Mouse (Mus musculus): Measurements from ENCODE around the gene Srd5a2. TPM values are rescaled to one million over a fixed set of nuclear protein-coding genes. Genes with fewer than 3 reads are reported as not detected.

Srd5a2 gene
- polyA plus RNA-seq, 2 experiments: 0.02 TPM; not detected in 1

DNA sequence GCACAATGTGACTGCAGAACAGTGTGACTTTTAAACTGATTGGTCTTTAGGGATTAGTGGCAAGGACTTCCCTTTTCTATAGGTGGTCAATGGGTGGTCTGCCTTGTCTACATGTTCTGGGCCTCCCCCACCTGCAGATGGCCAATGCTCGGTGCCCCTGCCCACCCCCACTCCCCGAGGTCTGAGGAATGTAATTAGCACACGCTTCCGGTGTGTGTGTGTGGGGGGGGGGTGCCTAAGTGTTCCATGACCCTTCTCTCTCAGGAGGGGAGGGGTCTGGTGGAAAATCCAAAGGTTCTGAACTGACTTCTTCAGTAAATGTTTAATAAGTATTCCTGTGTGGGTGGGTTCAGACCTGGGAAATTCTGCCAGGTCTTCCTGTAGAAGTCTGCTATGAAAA, 39.0 kb downstream of the Srd5a2 start:
- Histone ChIP-seq H3K27me3 (ENCODE audit: control insufficient read depth, insufficient read depth, low read length) (no peaks in the 10 kb centered on the region), H3K4me2 (ENCODE audit: low read depth) (no peak overlapping the region), H3K27ac (no peak overlapping the region), H3K36me3 (replicated peaks; ENCODE audit: control insufficient read depth, insufficient read depth, low read depth) (no peaks in the 10 kb centered on the region), H3K4me3 (ENCODE audit: insufficient read depth in 1 of 2, low read depth in 2 of 2, low read length in 2 of 2) (no peak overlapping the region), H3K9me3 (ENCODE audit: control insufficient read depth, low read length) (no peaks in the 10 kb centered on the region), H3K9ac (replicated peaks) (no peak overlapping the region), H3K4me1 (replicated peaks; ENCODE audit: control insufficient read depth in 2 of 2, insufficient read depth in 2 of 2, low read length in 1 of 2) (no peaks in the 10 kb centered on the region)
- WGBS (ENCODE audit: insufficient replicate concordance): 53% methylated on average over 4 of the region's 4 CpGs
- no peak for TF ChIP-seq EP300 (IDR thresholded peaks at IDR 0.05; ENCODE audit: low read depth)
- TF ChIP-seq CTCF (IDR thresholded peaks at IDR 0.05; ENCODE audit: low read depth): no peak
- DNase-seq (ENCODE audit: low read depth in 3 of 3, low spot score in 3 of 3): no peak
- ATAC-seq (ENCODE audit: insufficient read depth): no peak

GRCm38 (mm10) chr17:74007001-74007400, 40.7 kb downstream of the Srd5a2 start:
- WGBS (ENCODE audit: insufficient replicate concordance): 55% methylated on average over 8 of the region's 8 CpGs
- no peak overlapping the region for H3K4me2 ChIP-seq (ENCODE audit: low read depth)
- no peaks in the 10 kb centered on the region for H3K9me3 ChIP-seq (ENCODE audit: control insufficient read depth, low read length)
- TF ChIP-seq CTCF (IDR thresholded peaks at IDR 0.05; ENCODE audit: low read depth) (no peak), EP300 (IDR thresholded peaks at IDR 0.05; ENCODE audit: low read depth) (no peak)
- no peak overlapping the region for H3K4me3 ChIP-seq (ENCODE audit: insufficient read depth in 1 of 2, low read depth in 2 of 2, low read length in 2 of 2)
- no peaks in the 10 kb centered on the region for H3K4me1 ChIP-seq (replicated peaks; ENCODE audit: control insufficient read depth in 2 of 2, insufficient read depth in 2 of 2, low read length in 1 of 2)
- H3K27me3 ChIP-seq (ENCODE audit: control insufficient read depth, insufficient read depth, low read length): no peaks in the 10 kb centered on the region
- DNase-seq (ENCODE audit: low read depth in 3 of 3, low spot score in 3 of 3) (no peak), ATAC-seq (ENCODE audit: insufficient read depth) (no peak)
- H3K36me3 ChIP-seq (replicated peaks; ENCODE audit: control insufficient read depth, insufficient read depth, low read depth): no peaks in the 10 kb centered on the region
- H3K9ac ChIP-seq (replicated peaks): no peak overlapping the region
- no peak overlapping the region for H3K27ac ChIP-seq

- Histone ChIP-seq H3K9ac (replicated peaks) (no peak overlapping the region), H3K9me3 (ENCODE audit: control insufficient read depth, low read length) (no peaks in the 10 kb centered on the region), H3K27me3 (ENCODE audit: control insufficient read depth, insufficient read depth, low read length) (no peaks in the 10 kb centered on the region), H3K4me1 (replicated peaks; ENCODE audit: control insufficient read depth in 2 of 2, insufficient read depth in 2 of 2, low read length in 1 of 2) (no peaks in the 10 kb centered on the region), H3K4me3 (ENCODE audit: insufficient read depth in 1 of 2, low read depth in 2 of 2, low read length in 2 of 2) (no peak overlapping the region), H3K27ac (no peak overlapping the region), H3K36me3 (replicated peaks; ENCODE audit: control insufficient read depth, insufficient read depth, low read depth) (no peaks in the 10 kb centered on the region), H3K4me2 (ENCODE audit: low read depth) (no peak overlapping the region)
- TF ChIP-seq EP300 (IDR thresholded peaks at IDR 0.05; ENCODE audit: low read depth) (no peak), CTCF (IDR thresholded peaks at IDR 0.05; ENCODE audit: low read depth) (no peak)
- ATAC-seq (ENCODE audit: insufficient read depth) (no peak), DNase-seq (ENCODE audit: low read depth in 3 of 3, low spot score in 3 of 3) (no peak)
- whole genome bisulfite sequencing (ENCODE audit: insufficient replicate concordance): 61% methylated on average over 2 of the region's 2 CpGs
Observed at GRCm38 (mm10) chr17:74002396-74002795, 45.3 kb downstream of the Srd5a2 start.

- Histone ChIP-seq H3K9me3 (ENCODE audit: control insufficient read depth, low read length) (no peaks in the 10 kb centered on the region), H3K4me2 (ENCODE audit: low read depth) (no peak overlapping the region), H3K36me3 (replicated peaks; ENCODE audit: control insufficient read depth, insufficient read depth, low read depth) (no peaks in the 10 kb centered on the region), H3K27me3 (ENCODE audit: control insufficient read depth, insufficient read depth, low read length) (no peaks in the 10 kb centered on the region), H3K4me3 (ENCODE audit: insufficient read depth in 1 of 2, low read depth in 2 of 2, low read length in 2 of 2) (no peak overlapping the region), H3K27ac (no peak overlapping the region), H3K9ac (replicated peaks) (no peak overlapping the region), H3K4me1 (replicated peaks; ENCODE audit: control insufficient read depth in 2 of 2, insufficient read depth in 2 of 2, low read length in 1 of 2) (no peaks in the 10 kb centered on the region)
- no peak for ATAC-seq (ENCODE audit: insufficient read depth)
- whole genome bisulfite sequencing (ENCODE audit: insufficient replicate concordance): 70% methylated on average over 13 of the region's 13 CpGs
- TF ChIP-seq CTCF (IDR thresholded peaks at IDR 0.05; ENCODE audit: low read depth) (no peak), EP300 (IDR thresholded peaks at IDR 0.05; ENCODE audit: low read depth) (no peak)
- DNase-seq (ENCODE audit: low read depth in 3 of 3, low spot score in 3 of 3): no peak
Observed at GRCm38 (mm10) chr17:73995907-73996645, 51.6 kb downstream of the Srd5a2 start.

GRCm38 (mm10) chr17:73991264-73991663, 56.5 kb downstream of the Srd5a2 start:
- H3K27ac ChIP-seq: no peak overlapping the region
- no peak overlapping the region for H3K4me2 ChIP-seq (ENCODE audit: low read depth)
- 59% methylated on average over 4 of the region's 4 CpGs for WGBS (ENCODE audit: insufficient replicate concordance)
- no peak overlapping the region for H3K9ac ChIP-seq (replicated peaks)
- ATAC-seq (ENCODE audit: insufficient read depth) (no peak), DNase-seq (ENCODE audit: low read depth in 3 of 3, low spot score in 3 of 3) (no peak)
- H3K36me3 ChIP-seq (replicated peaks; ENCODE audit: control insufficient read depth, insufficient read depth, low read depth): no peaks in the 10 kb centered on the region
- H3K9me3 ChIP-seq (ENCODE audit: control insufficient read depth, low read length): no peaks in the 10 kb centered on the region
- H3K4me1 ChIP-seq (replicated peaks; ENCODE audit: control insufficient read depth in 2 of 2, insufficient read depth in 2 of 2, low read length in 1 of 2): no peaks in the 10 kb centered on the region
- TF ChIP-seq EP300 (IDR thresholded peaks at IDR 0.05; ENCODE audit: low read depth): no peak
- TF ChIP-seq CTCF (IDR thresholded peaks at IDR 0.05; ENCODE audit: low read depth): no peak
- no peaks in the 10 kb centered on the region for H3K27me3 ChIP-seq (ENCODE audit: control insufficient read depth, insufficient read depth, low read length)
- no peak overlapping the region for H3K4me3 ChIP-seq (ENCODE audit: insufficient read depth in 1 of 2, low read depth in 2 of 2, low read length in 2 of 2)
